Mouse (Mus musculus): ENCODE measurements around the gene Cd300lb.

GRCm38 (mm10) chr11:114880185-114880584 lies 54.0 kb downstream of the Cd300lb start:
- TF ChIP-seq CTCF (IDR thresholded peaks at IDR 0.05; ENCODE audit: low read depth, low read length): no peak
- no peak for TF ChIP-seq POLR2A (IDR thresholded peaks at IDR 0.05; ENCODE audit: insufficient read depth, low read length)
